Mouse (Mus musculus) embryonic fibroblast, embryonic 13.5 days (primary cell): ENCODE results near the gene Fam89b.

ENCODE experiments used
- CTCF ChIP-seq: IDR thresholded peaks from 2 replicates; pipeline ENCODE4 v1.5.1; 2011; ENCODE audit warnings: mild to moderate bottlenecking, control low read depth, low read length, moderate library complexity, borderline replicate concordance; ENCODE audit not compliant: insufficient read depth
- POLR2A ChIP-seq: IDR thresholded peaks from 2 replicates; pipeline ENCODE4 v1.6.1; 2011; ENCODE audit warnings: low read depth, mild to moderate bottlenecking, control low read depth, low read length, moderate library complexity

GRCm38 (mm10) chr19:5751742-5752141, 22.3 kb upstream of the Fam89b start:
- no peak for TF ChIP-seq CTCF
- no peak for TF ChIP-seq POLR2A
